Mouse (Mus musculus) embryonic facial prominence, embryonic 13.5 days (tissue): ENCODE measurements at regions not wholly inside any gene's neighbourhood (a gene's known extent, or its start where the extent isn't known, plus 50 kb on each side); places are given as distances from the start of the nearest gene placed in this dataset.
"Not testable (repeated sequence)": the region's sequence is repeated elsewhere in the genome, so short reads cannot be mapped to it uniquely, and the experiment has no call there.

Experiments
- ATAC-seq: fragments of 200-750 bp; cut with Nextera tagmentation; 2 replicates; pipeline ENCODE4 v1.8.0; 2017; ENCODE audit warnings: low read depth; ENCODE audit not compliant: insufficient number of reproducible peaks, insufficient read depth, low FRiP score, low TSS enrichment
- H3K27ac ChIP-seq: fragments of 300-500 bp; sonication (generic); 2 replicates; pipeline ENCODE4 v1.5.1; 2015; ENCODE audit warnings: moderate library complexity, mild to moderate bottlenecking, inconsistent platforms
- H3K27me3 ChIP-seq: fragments of 300-500 bp; sonication (generic); 2 replicates; pipeline ENCODE4 v1.6.1; 2015; ENCODE audit warnings: mild to moderate bottlenecking, inconsistent platforms
- H3K36me3 ChIP-seq: fragments of 300-500 bp; sonication (generic); 2 replicates; pipeline ENCODE4 v1.6.1; 2015; ENCODE audit warnings: mild to moderate bottlenecking, inconsistent platforms
- H3K4me1 ChIP-seq: fragments of 300-500 bp; sonication (generic); 2 replicates; pipeline ENCODE4 v1.6.1; 2015; ENCODE audit warnings: inconsistent platforms
- H3K4me2 ChIP-seq: fragments of 300-500 bp; sonication (generic); 2 replicates; pipeline ENCODE4 v1.6.1; 2015; ENCODE audit warnings: moderate library complexity, mild to moderate bottlenecking, inconsistent platforms
- H3K4me3 ChIP-seq: fragments of 300-500 bp; sonication (generic); 2 replicates; pipeline ENCODE4 v1.5.1; 2015; ENCODE audit warnings: mild to moderate bottlenecking, inconsistent platforms
- H3K9ac ChIP-seq: fragments of 300-500 bp; sonication (generic); 2 replicates; pipeline ENCODE4 v1.6.1; 2015; ENCODE audit warnings: mild to moderate bottlenecking, inconsistent platforms
- H3K9me3 ChIP-seq: fragments of 300-500 bp; sonication (generic); 2 replicates; pipeline ENCODE4 v1.6.1; 2016; ENCODE audit warnings: inconsistent platforms
- WGBS: fragments of 180-500 bp; shearing (Covaris S2); methylation state at CpG from one replicate; pipeline ENCODE4 v1.1.7; 2015; ENCODE audit warnings: mixed read lengths; 5-methylcytosine and 5-hydroxymethylcytosine counted together

GRCm38 (mm10) chr12:19125541-19125940 is 611.2 kb downstream of the 5730507C01Rik start:
- no peak overlapping the region for H3K4me3 ChIP-seq
- ATAC-seq: no peak
- no peaks in the 10 kb centered on the region for H3K27me3 ChIP-seq
- no peaks in the 10 kb centered on the region for H3K4me1 ChIP-seq
- WGBS: 69% methylated on average over 4 of the region's 4 CpGs
- H3K27ac ChIP-seq: no peak overlapping the region
- H3K9me3 ChIP-seq: peaks cover 41% of the 10 kb centered on the region
- no peak overlapping the region for H3K9ac ChIP-seq
- no peak overlapping the region for H3K4me2 ChIP-seq
- no peaks in the 10 kb centered on the region for H3K36me3 ChIP-seq

- H3K4me3 ChIP-seq: no peak overlapping the region
- no peaks in the 10 kb centered on the region for H3K36me3 ChIP-seq
- H3K27ac ChIP-seq: no peak overlapping the region
- no peaks in the 10 kb centered on the region for H3K27me3 ChIP-seq
- WGBS: 21% methylated on average over 37 of the region's 43 CpGs
- H3K4me2 ChIP-seq: no peak overlapping the region
- H3K4me1 ChIP-seq: no peaks in the 10 kb centered on the region
- ATAC-seq: no peak
- H3K9me3 ChIP-seq: peaks cover 26% of the 10 kb centered on the region
- H3K9ac ChIP-seq: no peak overlapping the region
Measured at GRCm38 (mm10) chr12:19175631-19176030, 661.3 kb downstream of the 5730507C01Rik start.

- peaks cover 28% of the 10 kb centered on the region for H3K9me3 ChIP-seq
- no peaks in the 10 kb centered on the region for H3K4me1 ChIP-seq
- no peak overlapping the region for H3K9ac ChIP-seq
- no peak overlapping the region for H3K4me2 ChIP-seq
- 94% methylated on average over 5 of the region's 5 CpGs for WGBS
- H3K36me3 ChIP-seq: no peaks in the 10 kb centered on the region
- H3K4me3 ChIP-seq: no peak overlapping the region
- H3K27me3 ChIP-seq: no peaks in the 10 kb centered on the region
- H3K27ac ChIP-seq: no peak overlapping the region
- ATAC-seq: no peak
Measured at GRCm38 (mm10) chr12:19192396-19192795, 678.1 kb downstream of the 5730507C01Rik start.

- not testable (repeated sequence) for H3K27ac ChIP-seq, H3K4me3 ChIP-seq, H3K36me3 ChIP-seq, ATAC-seq, H3K27me3 ChIP-seq, H3K4me1 ChIP-seq, H3K9ac ChIP-seq, H3K4me2 ChIP-seq
- 78% methylated on average over 3 of the region's 3 CpGs for WGBS
- peaks cover 28% of the 10 kb centered on the region for H3K9me3 ChIP-seq
Measured at GRCm38 (mm10) chr12:19193041-19193440, 678.7 kb downstream of the 5730507C01Rik start.

GRCm38 (mm10) chr12:19223996-19224395 is 709.7 kb downstream of the 5730507C01Rik start:
- H3K9me3 ChIP-seq, H3K4me1 ChIP-seq, H3K4me2 ChIP-seq, ATAC-seq, H3K4me3 ChIP-seq, H3K27ac ChIP-seq, H3K9ac ChIP-seq, H3K27me3 ChIP-seq, H3K36me3 ChIP-seq: not testable (repeated sequence)
- 85% methylated on average over 1 of the region's 1 CpGs for WGBS

GRCm38 (mm10) chr12:19246731-19247130 is 707.6 kb upstream of the Gm21863 start:
- H3K9me3 ChIP-seq, H3K4me3 ChIP-seq, H3K4me2 ChIP-seq, H3K27ac ChIP-seq, H3K27me3 ChIP-seq, H3K4me1 ChIP-seq, ATAC-seq, H3K36me3 ChIP-seq, H3K9ac ChIP-seq: not testable (repeated sequence)
- 91% methylated on average over 23 of the region's 23 CpGs for WGBS

GRCm38 (mm10) chr12:19288271-19288890 is 665.9 kb upstream of the Gm21863 start:
- Histone ChIP-seq H3K4me3 (peak overlapping the region; percentile 44), H3K9ac (peak overlapping the region; percentile 62), H3K9me3 (peaks cover 11% of the 10 kb centered on the region), H3K4me2 (peak overlapping the region; percentile 45)
- not testable (repeated sequence) for ATAC-seq, H3K27ac ChIP-seq, H3K4me1 ChIP-seq, H3K27me3 ChIP-seq, H3K36me3 ChIP-seq
- 7% methylated on average over 55 of the region's 75 CpGs for WGBS

GRCm38 (mm10) chr12:19289038-19289437 is 665.3 kb upstream of the Gm21863 start:
- Histone ChIP-seq H3K4me2 (peak overlapping the region; percentile 45), H3K9ac (peak overlapping the region; percentile 62; the same call in 1 of the 2 replicates), H3K4me3 (peak overlapping the region; percentile 44), H3K9me3 (peaks cover 11% of the 10 kb centered on the region)
- not testable (repeated sequence) for H3K27ac ChIP-seq, ATAC-seq, H3K36me3 ChIP-seq, H3K27me3 ChIP-seq, H3K4me1 ChIP-seq
- WGBS: 46% methylated on average over 18 of the region's 18 CpGs

- not testable (repeated sequence) for H3K4me3 ChIP-seq, ATAC-seq, H3K4me2 ChIP-seq, H3K9ac ChIP-seq, H3K4me1 ChIP-seq, H3K36me3 ChIP-seq, H3K27ac ChIP-seq, H3K27me3 ChIP-seq
- WGBS: 88% methylated on average over 3 of the region's 3 CpGs
- peaks cover 11% of the 10 kb centered on the region for H3K9me3 ChIP-seq
Measured at GRCm38 (mm10) chr12:19292068-19292770, 662.1 kb upstream of the Gm21863 start.
